Mouse (Mus musculus) E14TG2a.4 (cell line): ENCODE results near the gene Cnnm1.

ENCODE experiments used
- H3K27me3 ChIP-seq: 2 replicates; pipeline ENCODE4 v1.6.1; 2014; ENCODE audit warnings: low read length, control low read depth; ENCODE audit not compliant: insufficient read depth
- H3K36me3 ChIP-seq: 2 replicates; pipeline ENCODE4 v1.6.1; 2014; ENCODE audit warnings: low read length, control low read depth; ENCODE audit not compliant: insufficient read depth
- H3K4me1 ChIP-seq: replicated peaks from 2 replicates; pipeline ENCODE4 v1.6.1; 2014; ENCODE audit warnings: low read depth, low read length, control low read depth
- H3K4me3 ChIP-seq: replicated peaks from 2 replicates; pipeline ENCODE4 v1.5.1; 2014; ENCODE audit warnings: mild to moderate bottlenecking, low read length
- H3K9me3 ChIP-seq: 2 replicates; pipeline ENCODE4 v1.6.1; 2014; ENCODE audit warnings: low read length, control low read depth
- CTCF ChIP-seq: conservative IDR thresholded peaks from 2 replicates; pipeline ENCODE4 v1.5.1; 2014; ENCODE audit warnings: low read length
- NANOG ChIP-seq: IDR thresholded peaks from 2 replicates; pipeline ENCODE4 v1.6.1; 2014; ENCODE audit warnings: borderline replicate concordance, low read length, mixed read lengths
- POU5F1 ChIP-seq: IDR thresholded peaks from 2 replicates; pipeline ENCODE4 v1.6.1; 2014; ENCODE audit warnings: low read length, borderline replicate concordance

Cnnm1 gene

DNA sequence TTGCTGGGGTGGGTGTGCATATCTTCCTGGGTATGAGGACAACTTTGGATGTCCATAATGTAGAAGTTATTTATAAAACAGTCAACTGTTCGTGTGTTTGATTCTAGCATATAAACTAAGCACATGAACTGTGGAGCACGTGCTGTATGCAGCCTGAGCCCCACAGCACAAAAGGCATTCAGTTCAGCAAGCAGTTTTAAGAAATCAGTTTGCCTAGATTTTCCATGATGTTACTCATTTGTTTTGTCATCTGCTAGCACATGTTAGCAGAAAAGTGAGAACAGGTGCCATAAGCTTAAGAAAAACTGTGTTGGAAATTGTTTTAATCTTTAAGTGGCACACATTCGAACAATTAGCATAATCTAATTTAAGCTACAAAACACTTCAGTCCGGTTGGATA is 19.7 kb downstream of the Cnnm1 start:
- TF ChIP-seq NANOG (no peak), CTCF (no peak), POU5F1 (no peak)
- H3K27me3 ChIP-seq, result peaks cover 5% of the 10 kb centered on the region
- H3K9me3 ChIP-seq, result no peaks in the 10 kb centered on the region
- no peak overlapping the region for H3K4me3 ChIP-seq
- H3K4me1 ChIP-seq, result no peaks in the 10 kb centered on the region
- no peaks in the 10 kb centered on the region for H3K36me3 ChIP-seq

DNA sequence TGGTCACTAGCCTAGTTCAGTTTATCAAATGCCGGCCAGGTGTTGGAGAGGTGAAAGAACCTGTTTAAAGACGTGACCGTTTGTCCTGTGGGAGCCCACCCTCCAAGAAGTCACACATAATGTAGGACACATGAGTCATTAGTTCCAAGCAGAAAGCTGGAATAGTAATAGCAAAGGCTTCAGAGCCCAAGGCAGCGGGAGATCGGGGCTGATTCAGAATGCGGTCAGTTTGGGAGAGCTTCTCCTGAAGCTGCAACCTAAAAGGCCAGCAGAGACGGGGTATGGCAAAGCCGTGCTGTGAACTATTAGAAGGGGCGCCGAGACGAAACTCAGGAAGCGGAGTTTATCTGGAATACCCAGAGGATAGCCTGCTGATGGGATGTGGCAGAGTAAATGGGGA is 20.2 kb downstream of the Cnnm1 start:
- H3K27me3 ChIP-seq, result peaks cover 5% of the 10 kb centered on the region
- H3K9me3 ChIP-seq, result no peaks in the 10 kb centered on the region
- no peak overlapping the region for H3K4me3 ChIP-seq
- no peaks in the 10 kb centered on the region for H3K4me1 ChIP-seq
- no peaks in the 10 kb centered on the region for H3K36me3 ChIP-seq
- TF ChIP-seq POU5F1 (no peak), CTCF (no peak), NANOG (no peak)

DNA sequence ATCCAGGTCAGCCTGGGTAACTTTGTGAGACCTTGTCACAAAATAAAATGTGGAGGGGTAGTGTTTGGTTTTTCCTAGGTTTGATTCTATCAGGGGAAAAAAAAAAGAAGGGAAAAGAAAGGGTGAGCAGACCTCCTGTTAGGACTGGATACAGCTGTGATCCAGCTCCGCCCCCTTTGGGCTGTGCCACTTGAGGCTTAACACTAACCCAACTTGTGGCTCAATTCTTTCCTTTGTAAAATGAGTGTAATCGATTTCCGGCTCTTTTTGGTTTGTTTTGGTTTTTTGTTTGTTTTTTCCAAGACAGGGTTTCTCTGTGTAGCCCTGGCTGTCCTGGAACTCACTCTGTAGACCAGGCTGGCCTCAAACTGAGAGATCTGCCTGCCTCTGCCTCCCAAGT is 21.9 kb downstream of the Cnnm1 start:
- TF ChIP-seq CTCF (no peak), NANOG (no peak), POU5F1 (no peak)
- H3K4me3 ChIP-seq, result no peak overlapping the region
- no peaks in the 10 kb centered on the region for H3K36me3 ChIP-seq

DNA sequence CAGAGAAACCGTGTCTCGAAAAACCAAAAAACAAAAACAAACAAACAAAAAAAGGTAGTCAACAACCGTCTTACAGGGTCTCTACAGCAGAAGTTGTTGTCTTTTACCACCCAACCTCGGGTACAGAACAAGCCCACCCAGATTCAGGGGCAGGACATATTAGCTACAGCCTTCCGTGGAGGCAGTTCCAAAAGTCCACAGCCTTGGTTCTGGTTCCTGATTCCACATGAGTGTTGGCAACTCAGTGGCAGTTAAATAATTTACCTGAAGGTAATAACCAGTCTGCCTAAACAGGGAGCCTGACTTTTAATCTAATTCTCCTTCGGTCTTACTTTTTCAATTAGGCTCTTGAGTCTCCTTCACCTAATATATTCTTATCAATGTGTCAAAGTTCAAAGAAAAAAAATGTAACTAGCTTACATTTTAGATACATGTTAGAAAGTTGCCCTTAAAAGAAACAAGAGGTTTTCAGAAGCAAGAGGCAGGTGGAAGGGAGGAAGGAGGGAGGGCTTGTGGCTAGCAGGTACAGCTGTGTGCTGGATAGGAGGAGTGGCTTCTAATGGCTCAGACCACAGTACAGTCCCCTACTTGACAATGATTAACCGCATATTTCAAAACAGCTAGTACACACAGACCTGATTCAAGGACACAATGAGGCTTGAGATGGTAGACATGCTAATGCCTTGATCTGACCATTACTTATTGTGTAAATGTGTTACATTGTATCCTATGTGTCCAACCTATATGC is 23.5 kb downstream of the Cnnm1 start:
- Histone ChIP-seq H3K9me3 (no peaks in the 10 kb centered on the region), H3K4me1 (peaks cover 27% of the 10 kb centered on the region), H3K27me3 (peaks cover 6% of the 10 kb centered on the region; the same call in 1 of the 2 replicates), H3K4me3 (no peak overlapping the region), H3K36me3 (no peaks in the 10 kb centered on the region)
- no peak for TF ChIP-seq POU5F1
- no peak for TF ChIP-seq CTCF
- TF ChIP-seq NANOG, result no peak

More for the DNA sequence above, 21.9 kb downstream of the Cnnm1 start:
- no peaks in the 10 kb centered on the region for H3K9me3 ChIP-seq
- H3K27me3 ChIP-seq, result peaks cover 10% of the 10 kb centered on the region
- peaks cover 13% of the 10 kb centered on the region for H3K4me1 ChIP-seq

DNA sequence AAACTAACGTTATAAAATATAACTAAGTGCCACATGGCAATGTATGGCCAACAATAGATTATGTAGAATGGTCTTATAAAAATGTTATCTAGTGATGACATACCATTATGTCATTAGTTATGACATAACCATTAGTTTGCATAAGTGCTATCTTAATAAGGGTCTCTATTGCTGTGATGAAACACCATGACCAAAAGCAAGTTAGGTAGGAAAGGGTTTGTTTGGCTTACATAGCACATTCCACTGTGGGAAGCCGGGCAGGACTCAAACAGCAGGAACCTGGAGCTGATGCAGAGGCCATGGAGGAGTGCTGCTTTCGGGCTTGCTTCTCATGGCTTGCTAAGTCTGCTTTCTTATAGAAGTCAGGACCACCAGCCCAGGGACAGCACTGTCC is 24.1 kb downstream of the Cnnm1 start:
- H3K36me3 ChIP-seq, result no peaks in the 10 kb centered on the region
- TF ChIP-seq CTCF (no peak), NANOG (no peak), POU5F1 (no peak)
- no peaks in the 10 kb centered on the region for H3K9me3 ChIP-seq
- H3K4me1 ChIP-seq, result peaks cover 32% of the 10 kb centered on the region
- no peak overlapping the region for H3K4me3 ChIP-seq
- H3K27me3 ChIP-seq, result peaks cover 6% of the 10 kb centered on the region; the same call in 1 of the 2 replicates

GRCm38 (mm10) chr19:43465076-43465475 is 24.8 kb downstream of the Cnnm1 start:
- H3K27me3 ChIP-seq, result peaks cover 9% of the 10 kb centered on the region; the same call in 1 of the 2 replicates
- H3K4me1 ChIP-seq, result peaks cover 40% of the 10 kb centered on the region
- TF ChIP-seq NANOG (no peak), CTCF (no peak)
- H3K4me3 ChIP-seq, result no peak overlapping the region
- H3K9me3 ChIP-seq, result no peaks in the 10 kb centered on the region
- no peaks in the 10 kb centered on the region for H3K36me3 ChIP-seq

- no peaks in the 10 kb centered on the region for H3K36me3 ChIP-seq
- no peaks in the 10 kb centered on the region for H3K9me3 ChIP-seq
- TF ChIP-seq CTCF (no peak), NANOG (no peak), POU5F1 (no peak)
- H3K27me3 ChIP-seq, result peaks cover 9% of the 10 kb centered on the region; the same call in 1 of the 2 replicates
- H3K4me3 ChIP-seq, result no peak overlapping the region
- H3K4me1 ChIP-seq, result peaks cover 43% of the 10 kb centered on the region
These were observed 25.5 kb downstream of the Cnnm1 start for GRCm38 (mm10) chr19:43465601-43466255.

DNA sequence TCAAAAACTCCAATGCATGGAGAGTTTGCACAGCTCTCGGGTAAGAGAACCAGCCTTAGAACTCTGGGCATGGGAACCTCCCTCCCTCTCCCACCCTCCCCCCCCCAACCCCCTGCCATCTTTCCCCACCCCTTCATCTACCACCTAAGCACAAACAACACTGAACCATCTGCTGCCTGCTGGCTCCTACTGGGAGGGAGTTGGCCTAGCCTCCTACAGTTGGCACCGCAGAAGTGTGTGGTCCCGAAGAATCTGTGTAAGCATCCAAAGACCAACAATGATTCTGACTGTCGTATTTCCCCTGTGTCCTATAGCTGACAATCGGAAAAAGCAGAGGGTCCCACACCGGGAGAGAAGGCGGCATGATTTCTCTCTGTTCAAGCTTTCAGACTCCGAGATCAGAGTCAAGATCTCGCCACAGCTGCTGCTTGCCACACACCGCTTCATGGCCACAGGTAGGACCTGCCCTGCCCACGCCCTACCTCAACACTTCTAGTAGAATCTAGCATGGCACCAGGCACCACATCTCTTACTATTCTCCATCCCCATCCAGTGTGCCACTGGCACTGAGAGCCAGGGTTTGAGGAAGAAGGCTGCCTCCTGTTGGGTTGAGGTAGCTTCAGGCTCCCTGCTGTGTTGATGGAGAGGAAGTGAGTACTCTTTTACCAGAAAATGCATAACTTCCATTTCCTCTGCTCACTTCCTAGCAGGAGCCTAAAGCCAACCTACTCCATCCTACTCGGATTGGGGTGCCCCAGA is 27.9 kb downstream of the Cnnm1 start:
- H3K4me3 ChIP-seq, result peak overlapping the region; percentile 13; the same call in 1 of the 2 replicates
- H3K27me3 ChIP-seq, result peaks cover 9% of the 10 kb centered on the region; the same call in 1 of the 2 replicates
- H3K36me3 ChIP-seq, result no peaks in the 10 kb centered on the region
- H3K4me1 ChIP-seq, result peaks cover 60% of the 10 kb centered on the region
- H3K9me3 ChIP-seq, result peaks cover 10% of the 10 kb centered on the region
- TF ChIP-seq POU5F1, result no peak
- TF ChIP-seq CTCF, result no peak
- TF ChIP-seq NANOG, result no peak
